Mouse (Mus musculus) layer of hippocampus, adult 8-10 months (tissue): ENCODE data around the gene Appl2. TPM values are rescaled to one million over a fixed set of nuclear protein-coding genes. Genes with fewer than 3 reads are reported as not detected.

Source experiments
- DNase-seq, 2 experiments: peaks; one replicate each; pipeline ENCODE4 v3.0.0; 2022; ENCODE audit warnings: low spot score in 2 of 2
- total RNA-seq, 4 experiments: library from RNA; stranded (reverse); gene quantifications; 2 replicates each; pipeline ENCODE4 v1.2.4; 2022

The Appl2 gene
- total RNA-seq, 4 experiments from 2014 or later, result 80.5 to 110 (median 94.9) TPM

DNA sequence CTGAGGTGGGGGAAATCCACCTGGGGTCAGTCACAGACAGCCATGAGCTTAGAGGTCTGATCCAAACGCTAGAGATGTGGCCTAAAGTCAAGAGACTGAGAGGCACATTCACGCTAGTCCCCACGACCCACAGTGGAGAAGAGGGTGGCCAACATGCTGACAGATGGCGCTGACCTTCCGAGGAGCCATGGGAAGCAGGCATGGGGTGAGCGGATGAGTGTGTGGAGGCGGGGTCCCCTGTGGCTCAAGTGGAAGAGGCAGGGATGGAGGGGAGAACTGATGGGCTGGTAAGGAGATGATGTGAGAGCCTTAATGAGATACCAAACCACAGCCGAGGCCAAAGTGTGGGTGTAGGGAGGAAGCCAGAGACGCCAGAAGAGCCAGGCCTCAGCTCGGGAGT lies 16.8 kb downstream of the Appl2 start:
- no peak for DNase-seq

DNA sequence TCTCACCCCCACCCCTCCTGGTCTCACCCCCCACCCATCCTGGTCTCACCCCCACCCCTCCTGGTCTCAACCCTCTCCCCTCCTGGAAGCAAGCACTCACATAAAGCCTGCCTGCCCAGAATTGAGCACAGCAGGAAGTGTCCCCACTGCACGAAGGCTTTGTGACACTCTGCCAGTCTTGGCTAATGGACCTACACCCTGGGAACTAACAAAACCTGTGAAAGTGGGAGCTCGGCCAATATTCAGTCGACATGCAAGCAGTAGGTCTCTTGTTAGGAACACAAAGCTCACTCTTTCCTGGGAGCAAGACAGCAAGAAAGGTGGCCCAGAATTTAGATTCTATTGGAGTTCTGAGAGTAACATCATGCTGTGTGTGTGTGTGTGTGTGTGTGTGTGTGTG lies 17.6 kb downstream of the Appl2 start:
- DNase-seq, result peak; percentile 57 to 66

DNA sequence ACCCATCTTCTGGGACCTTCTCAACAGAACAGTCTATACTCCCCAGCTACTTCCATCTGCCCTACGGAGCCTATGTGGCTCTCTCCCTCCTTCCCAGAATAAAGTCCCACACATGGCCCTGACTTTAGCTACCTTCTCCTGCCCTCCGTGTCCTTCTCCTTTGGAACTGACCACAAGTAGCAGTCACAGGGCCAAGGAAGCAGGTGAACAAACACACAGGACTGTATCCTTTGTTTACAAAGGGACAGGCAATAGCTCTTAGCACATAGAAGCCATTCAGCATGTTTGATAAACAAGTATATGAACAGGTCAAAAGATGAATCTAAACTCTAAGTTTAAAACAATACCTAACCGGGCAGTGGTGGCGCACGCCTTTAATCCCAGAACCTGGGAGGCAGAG lies 18.7 kb downstream of the Appl2 start:
- no peak for DNase-seq

DNA sequence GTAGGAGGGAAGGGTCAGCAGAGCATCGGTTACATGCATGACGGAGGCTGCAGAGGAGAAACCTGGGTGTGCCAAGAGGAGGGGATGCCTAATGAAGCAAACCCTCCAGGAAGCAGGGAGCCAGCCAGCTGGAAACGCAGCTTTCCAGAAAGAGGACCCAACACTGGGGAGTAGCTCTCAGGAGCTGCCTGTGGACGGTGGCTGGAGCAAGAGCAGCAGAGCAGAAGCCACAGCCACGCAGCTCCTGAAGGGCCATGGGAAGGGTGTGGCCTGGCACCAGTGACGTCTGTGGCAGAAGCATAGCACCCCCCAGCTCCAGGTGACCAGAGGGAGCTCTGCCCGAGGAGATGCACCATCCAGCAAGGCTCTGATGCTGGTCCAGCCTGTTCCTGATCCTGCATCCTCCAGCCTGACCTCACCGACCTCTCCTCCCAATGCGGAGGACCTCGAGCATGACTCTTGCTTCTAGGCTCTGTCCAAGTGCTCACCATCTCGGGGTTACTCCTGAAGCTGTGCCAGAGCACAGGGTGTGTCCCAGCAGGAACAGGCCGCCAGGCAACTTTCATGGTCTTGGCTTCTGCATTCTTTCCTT lies 19.3 kb downstream of the Appl2 start:
- DNase-seq, result no peak

DNA sequence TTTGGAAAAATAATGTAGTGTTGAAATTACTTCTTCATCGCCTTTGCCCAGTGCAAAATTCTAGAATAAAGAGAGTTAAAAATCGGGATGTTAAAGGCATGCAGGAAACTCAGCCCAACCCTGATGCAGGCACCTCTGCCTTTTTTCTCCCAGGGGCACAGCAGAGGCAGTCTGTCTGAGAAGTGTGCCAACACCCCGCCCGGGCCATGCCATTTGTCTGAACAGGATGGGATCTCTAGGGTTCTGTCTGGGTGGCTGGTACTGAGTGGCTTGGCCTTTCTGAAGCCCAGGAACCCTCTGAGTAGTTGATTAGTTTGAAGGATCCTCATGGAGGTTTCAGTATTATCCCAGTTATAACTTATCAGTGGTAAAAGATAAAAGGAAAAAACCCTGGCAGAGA lies 20.3 kb downstream of the Appl2 start:
- DNase-seq, result no peak

DNA sequence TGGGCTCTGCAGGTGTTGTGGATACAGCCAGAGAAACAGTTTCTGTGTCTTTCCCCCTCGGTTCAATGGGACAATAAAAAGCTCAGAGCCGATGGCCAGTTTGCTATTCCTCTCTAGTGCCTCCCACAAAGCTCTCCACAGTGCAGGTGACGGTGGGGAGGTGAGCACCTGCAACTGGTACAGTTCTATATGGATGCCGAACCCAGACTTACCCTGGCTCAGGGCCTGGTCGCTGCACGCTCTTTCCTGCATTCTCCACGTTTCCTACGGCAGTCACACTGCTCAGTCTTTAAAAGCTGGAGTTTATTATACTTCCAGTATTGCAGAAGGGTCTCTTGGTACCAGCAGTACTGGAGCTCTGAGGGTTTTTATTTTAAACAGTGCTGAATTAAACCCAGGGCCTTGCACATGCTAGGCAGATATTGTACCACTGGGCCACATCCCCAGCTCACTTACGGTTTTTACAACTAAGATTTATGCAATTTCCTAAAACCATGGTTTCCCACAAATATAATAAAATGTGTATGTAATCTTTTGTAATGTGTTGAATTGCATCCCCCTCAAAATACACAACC lies 21.3 kb downstream of the Appl2 start:
- no peak for DNase-seq

DNA sequence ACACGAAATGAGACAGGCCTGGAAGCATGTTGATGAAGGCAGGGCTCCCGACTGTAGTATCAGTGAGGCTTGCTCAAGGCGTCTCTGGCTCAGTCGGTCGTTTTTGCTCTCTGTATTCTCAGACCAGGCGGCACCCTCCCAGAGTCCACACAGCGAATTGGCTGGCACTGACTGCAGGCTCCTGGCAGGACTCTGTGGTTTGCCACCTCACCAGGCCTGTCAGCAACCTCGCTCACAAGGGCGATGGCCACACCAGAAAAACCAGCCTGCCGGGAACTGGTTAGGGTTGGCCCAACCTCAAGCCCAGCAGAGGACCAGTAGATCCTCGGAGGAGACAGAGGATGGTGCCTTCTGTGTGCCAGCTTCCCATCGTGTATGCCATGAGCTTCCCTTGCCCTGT lies 23.7 kb downstream of the Appl2 start:
- DNase-seq, result no peak

DNA sequence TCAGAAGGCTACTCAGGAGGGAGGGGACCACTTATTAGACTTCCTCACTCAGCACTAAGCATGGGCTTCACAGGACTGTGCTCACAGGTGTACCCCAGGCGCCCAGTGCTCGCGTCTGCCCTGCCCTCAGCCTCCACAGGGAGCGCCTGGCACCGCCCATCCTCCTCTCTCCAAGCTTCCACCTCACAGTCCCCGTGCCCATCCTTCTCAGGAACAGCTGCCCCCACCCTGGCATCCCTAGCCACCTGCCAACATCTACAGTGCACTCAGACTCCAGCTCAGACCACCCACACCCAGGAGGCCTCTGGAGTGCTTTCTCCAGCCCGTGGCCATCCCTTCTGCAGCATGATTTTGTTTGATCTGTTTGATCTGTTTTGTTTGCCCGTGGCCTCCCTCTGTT lies 24.5 kb downstream of the Appl2 start:
- no peak for DNase-seq

DNA sequence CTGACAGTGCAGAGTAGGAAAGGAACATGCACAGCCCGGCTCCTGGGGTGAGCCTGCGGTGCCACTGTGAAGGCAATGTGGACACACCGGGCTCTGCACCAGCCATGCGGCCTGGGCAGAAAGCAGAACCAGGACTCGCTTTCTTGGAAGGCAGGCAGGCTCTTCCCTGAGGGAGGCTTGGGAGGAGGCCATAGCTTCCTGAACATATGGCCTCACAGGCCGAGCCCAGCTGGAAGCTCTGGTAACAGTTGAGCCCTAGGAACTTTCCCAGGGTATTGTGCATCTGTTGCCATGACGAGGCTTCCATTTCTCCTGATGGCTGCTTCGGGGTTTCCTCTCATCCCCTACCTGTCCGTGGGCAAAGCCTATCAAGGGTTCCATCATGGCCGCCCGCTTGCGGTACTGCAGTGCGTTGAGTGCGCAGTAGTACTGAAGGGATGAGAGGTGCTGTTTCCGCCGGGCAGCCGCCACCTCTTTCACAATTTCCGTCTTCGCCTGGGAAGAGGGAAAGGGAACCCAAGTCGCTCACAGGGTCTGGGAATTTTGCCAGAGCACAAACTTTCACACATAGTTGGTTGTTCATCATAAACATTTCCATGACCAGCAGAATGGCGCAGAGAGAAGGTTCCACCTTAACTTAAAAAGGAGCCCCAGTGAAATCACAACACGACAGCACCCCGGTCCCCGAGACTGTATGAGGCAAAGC lies 28.0 kb downstream of the Appl2 start:
- peak in 1 of 2 experiments; percentile 46 for DNase-seq

DNA sequence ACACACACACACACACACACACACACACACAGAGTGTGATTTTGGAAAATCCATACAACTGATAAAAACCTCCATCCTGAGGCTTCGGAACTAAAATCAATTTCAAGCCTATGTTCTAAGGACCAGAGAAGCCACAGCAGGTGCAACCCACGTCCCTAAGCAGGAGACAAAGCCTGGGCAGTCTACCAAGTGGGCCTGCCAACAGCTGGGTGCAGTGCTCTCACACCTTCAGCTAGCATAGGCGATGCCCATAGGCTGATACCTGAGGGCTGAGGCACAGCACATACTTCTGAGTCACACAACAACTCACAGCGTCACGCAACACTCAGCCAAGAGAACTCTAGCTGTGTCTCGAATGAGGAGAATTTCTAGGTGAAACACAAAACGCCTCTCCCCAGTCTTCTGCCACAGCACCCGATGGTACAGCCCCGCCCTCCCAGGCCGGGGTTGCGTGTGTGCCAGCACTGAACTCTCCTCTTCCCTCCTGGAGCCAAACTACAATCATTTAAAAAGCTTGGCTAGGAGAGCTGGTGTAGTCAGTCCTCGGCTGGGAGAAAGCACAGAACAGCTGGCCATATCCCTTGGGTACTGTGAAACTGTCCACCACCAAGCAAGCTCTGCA lies 29.6 kb downstream of the Appl2 start:
- peak in 1 of 2 experiments; percentile 26 for DNase-seq

DNA sequence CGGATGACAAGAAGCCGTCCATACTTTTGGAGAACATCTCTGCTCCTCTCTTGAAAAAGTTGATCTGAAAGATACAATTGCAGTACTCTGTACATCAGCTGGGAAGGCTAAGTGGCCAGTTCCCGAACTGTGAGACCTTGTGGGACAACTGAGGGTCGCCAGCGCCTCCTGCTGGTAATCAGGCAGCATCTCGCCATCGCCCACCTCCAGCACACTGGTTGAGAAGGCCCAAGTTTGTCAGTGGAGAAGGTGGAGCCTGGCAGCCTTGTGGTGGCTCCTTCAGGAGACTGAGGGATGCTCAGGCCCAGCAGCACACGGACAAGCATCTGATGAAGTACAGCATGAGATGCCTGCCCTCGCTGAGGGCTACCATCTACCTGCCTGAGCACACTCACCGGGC lies 31.2 kb downstream of the Appl2 start:
- DNase-seq, result no peak

DNA sequence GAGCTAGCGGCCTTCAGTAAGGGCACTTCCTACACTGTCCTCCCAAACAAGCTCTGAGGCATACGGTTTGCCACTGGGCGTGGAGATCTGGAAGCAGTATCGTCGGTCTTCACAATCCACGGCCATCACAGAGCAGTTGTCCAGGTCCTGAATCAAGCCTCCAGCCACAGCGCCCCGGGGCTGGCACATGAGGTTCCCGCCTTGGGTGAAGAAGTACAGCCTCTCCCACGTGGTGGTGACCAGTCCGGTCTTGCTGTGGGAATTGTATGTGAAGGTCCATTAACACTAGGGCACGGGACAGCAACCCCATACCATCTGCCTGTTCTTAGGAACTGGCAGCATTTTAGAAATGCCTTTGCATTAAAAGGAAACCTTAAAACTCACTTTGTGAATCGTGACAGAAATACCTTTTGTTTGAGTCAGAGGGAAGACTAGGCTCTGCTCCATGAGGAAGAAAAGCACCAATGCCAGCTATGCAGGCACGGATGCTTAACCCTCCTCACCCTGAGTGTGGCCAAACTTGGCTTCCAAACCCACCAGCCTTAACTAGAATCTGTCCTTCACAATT lies 35.8 kb downstream of the Appl2 start:
- no peak for DNase-seq

DNA sequence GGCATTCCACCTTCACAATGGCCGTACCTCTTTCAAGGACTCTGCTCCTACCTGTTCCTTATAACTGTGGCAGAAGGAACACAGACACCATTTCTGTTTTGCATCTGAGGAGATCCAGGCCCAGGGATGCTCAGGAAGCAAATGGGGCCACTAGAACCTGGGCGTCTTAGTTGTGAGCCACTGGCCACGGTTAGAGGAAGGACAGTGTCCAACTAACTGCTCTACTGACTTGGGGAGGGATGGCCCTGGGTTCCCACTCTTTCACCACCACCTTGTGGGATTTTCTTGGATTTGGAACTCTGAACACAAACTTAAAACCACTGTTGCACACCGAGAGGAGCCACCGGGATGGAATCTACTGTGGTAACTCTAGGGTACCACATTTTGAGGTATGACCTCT lies 36.7 kb downstream of the Appl2 start:
- no peak for DNase-seq

DNA sequence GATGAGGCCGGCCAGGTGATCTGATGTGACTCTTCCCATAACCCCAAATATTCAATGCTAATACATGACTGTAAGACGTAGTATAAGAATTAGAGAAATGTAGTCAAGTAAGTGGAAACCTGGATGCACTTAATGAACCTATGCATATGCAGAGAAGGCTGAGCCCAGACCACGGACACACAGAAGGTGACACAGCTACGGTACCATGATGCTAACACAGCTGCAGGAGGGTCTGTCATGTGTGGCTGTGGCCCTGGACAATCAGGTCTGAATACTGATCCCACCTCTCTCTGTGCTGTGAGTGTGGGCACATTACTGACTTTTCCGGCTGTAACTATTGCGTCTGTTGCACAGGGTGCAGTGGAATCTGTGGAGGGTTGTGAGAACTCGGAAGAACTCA lies 38.0 kb downstream of the Appl2 start:
- DNase-seq, result no peak

DNA sequence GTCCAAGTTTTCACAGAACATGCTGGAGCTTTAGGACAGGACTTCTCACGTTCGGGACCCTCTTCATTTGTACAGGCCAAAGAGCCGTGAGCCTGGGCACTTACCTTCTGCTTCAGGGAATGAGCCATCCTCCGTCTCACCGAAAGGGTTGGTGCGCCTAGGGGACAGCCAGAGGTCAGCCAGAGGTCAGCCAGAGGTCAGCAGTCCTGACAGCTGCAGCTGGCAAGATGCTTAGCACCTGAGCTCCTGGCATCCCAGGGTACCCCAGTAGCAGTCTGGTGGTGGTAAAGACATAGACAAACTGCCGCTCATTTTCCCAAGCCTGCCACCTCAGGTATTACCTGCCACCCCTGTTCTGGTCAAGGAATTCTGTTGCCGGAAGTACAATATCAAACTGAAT lies 39.9 kb downstream of the Appl2 start:
- DNase-seq, result no peak

DNA sequence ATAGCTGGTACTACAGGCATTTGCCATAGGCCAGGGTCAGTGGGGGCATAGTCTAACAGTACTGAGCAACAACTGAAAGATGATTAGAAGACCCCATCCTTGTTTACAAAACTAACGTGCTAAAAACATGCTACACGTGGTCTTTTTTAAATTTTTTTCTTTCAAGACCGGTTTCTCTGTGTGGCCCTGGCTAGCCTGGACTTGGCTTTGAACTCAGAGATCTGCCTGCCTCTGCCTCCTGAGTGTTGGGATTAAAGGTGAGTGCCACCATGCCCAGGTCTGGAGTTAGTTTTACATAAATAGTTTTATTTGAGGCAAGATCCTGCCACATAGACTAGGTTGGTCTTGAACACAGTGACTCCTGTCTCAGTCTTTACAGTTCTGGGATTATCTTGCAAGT lies 41.4 kb downstream of the Appl2 start:
- no peak for DNase-seq

DNA sequence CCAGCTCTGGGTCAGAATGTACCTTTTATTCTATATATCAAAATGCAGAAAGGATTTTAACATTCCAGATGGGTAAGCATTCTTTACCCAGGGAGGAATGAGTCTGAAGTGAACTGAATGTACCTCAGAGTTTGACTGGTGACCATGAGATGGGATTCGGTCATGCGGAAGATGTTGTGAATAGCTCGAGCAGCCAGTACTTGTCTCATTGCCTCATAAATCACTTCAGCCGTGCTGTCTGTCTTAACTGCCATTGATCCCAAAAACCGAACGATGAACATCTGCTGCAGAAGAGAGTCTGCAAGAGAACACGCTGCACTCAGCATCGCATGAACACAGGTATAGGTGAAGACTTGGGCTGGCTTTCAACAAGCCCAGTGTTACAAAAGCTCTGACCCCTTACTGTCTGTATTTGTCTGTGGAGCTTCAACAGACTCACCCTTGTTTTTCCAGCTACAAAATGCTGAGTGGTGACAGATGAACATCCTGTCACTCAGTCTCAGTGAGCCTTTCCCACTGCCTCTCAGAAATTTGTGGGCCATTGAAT lies 42.8 kb downstream of the Appl2 start:
- DNase-seq, result no peak

DNA sequence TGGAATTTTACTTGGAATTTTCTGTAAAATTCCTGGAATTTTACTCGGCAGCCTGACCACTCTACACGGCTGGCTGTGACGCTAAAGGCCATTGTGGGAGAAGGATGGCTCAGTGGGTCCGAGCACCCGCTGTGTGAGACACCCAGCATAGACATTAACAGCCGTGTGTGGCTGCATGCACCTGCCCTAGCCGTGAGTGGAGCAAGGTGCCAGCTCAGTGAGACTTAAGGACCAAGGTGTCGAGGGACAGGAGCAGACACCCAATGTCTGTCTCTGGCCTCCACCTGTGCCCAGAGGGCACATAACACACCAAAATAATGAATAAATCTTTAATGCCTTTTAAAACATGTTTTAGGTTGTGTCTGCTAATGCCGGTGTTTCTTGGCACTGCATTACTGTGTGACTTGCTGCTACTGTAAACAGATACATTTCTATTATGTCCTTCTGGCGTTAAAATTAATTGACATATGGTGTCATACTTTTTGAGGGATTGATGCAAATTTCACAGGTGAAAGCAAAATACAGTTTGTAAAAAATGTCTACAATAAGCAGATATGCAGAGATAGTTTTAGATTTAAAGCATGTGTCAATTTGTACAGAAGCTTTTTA lies 44.5 kb downstream of the Appl2 start:
- DNase-seq, result no peak

DNA sequence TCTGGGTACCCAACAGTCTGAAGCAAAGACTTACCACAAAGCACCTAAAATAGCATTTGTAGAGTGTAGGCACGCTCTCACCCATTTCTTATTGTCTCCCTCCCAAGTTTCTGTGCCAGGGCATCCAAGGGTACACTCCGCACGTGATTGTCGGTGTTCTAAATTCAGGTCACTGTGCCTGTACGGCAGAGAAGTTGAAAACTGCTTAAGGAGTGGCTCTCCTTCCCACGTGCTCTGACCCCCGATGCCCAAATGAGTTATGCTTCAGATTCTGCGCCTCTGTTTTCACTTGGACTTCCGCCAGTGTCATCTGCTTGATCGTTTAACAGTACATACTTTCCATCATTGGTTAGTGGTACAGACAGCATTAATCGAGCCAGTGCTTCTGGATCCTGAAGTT lies 47.9 kb downstream of the Appl2 start:
- DNase-seq, result no peak

DNA sequence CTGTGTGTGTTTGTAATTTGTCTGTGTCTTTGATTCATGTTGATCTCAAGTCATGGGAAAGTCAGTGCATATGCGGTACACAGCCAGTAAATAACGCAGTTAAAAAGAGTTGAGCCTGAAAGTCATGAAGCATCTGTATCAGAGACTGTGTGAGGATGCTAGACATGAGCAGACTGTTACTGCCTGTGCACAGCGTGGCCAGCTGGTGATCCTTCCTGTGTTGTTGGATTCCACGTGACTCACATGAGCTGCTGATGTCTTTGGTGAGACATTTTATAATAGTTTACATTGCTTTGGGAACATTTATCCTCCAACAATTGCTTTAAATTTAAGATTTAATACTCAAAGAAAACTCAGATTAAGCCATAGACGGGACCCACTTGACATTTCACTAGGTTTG lies 54.0 kb downstream of the Appl2 start:
- no peak for DNase-seq

DNA sequence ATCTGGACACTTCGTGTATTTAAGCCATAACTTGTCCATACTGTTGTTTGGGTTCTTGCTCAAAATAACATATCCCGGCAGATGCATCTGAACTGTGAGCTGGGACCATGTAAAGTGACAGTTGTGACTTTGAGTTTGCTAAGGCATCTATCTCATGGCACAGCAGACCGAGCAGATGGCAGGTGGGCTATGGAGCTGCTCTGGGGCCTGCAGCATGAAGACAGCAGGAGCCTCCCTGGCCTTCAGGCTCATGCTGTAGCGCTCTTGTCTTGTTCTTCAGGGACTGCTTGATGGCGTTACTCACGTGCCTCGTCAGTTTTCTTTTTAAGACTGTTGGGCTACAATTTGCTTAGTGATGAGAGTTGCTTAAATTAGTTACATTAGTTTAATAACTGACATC lies 55.9 kb downstream of the Appl2 start:
- peak in 1 of 2 experiments; percentile 48 for DNase-seq

DNA sequence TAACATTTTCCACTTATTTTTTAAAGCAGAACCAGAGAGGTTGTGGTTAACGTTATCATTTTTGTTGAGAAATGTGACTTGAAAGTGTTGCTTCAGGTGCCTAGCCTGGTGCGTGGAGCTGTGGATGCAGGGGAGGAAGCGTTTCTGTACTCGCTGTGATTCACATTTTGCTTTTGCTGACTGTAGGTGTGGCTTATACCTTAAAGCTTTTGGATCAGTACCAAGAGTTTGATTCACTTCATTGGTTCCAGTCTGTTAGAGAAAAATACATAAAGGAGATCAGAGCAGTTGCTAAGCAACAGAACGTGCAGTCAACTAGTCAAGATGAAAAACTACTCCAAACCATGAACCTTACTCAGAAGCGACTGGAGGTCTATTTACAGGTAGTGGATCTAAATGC lies 57.7 kb downstream of the Appl2 start:
- DNase-seq, result no peak
